Mouse (Mus musculus): ENCODE data around the gene Dcp1b.

DNA sequence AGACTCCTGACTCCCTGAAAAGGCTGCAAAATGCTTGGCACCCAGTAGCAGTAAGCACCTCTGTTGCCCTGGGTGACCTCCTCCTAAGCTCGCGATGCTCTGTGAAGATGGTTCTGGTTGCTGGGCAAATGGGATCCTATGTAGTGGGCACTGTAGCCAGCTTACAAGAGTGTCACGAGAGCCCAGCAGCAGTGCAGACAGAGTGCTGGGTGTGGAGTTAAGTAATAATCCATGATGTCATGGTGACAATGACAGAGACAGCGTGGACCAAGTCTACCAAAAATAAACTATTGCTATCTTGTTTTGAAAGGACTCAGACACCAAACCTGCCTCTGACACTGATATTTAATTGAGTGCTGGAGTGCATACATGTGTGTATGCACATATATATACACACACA lies 26.5 kb downstream of the Dcp1b start:
- TF ChIP-seq CTCF (IDR thresholded peaks at IDR 0.05; ENCODE audit: borderline replicate concordance, control insufficient read depth, extremely low read depth, insufficient read depth, low read length, poor library complexity) (no peak), POLR2A (IDR thresholded peaks at IDR 0.05; ENCODE audit: control insufficient read depth, extremely low read depth, insufficient read depth, low read length, poor library complexity) (no peak)
